Mouse (Mus musculus) embryonic fibroblast, embryonic 13.5 days (primary cell): ENCODE measurements around the gene Zfp524. TPM values are rescaled to one million over a fixed set of nuclear protein-coding genes. Genes with fewer than 3 reads are reported as not detected.
"Not testable (repeated sequence)": the region's sequence is repeated elsewhere in the genome, so short reads cannot be mapped to it uniquely, and the experiment has no call there.

Experiments used
- H3K27ac ChIP-seq: 2 replicates; pipeline ENCODE4 v1.5.1; 2012; ENCODE audit warnings: low read length, control low read depth, inconsistent platforms; ENCODE audit not compliant: insufficient read depth
- H3K4me1 ChIP-seq: 2 replicates; pipeline ENCODE4 v1.6.1; 2011; ENCODE audit warnings: low read length; ENCODE audit not compliant: control insufficient read depth, insufficient read depth
- H3K4me3 ChIP-seq: 2 replicates; pipeline ENCODE4 v1.5.1; 2011; ENCODE audit warnings: mild to moderate bottlenecking, control low read depth, low read length; ENCODE audit not compliant: insufficient read depth
- CTCF ChIP-seq: IDR thresholded peaks from 2 replicates; pipeline ENCODE4 v1.5.1; 2011; ENCODE audit warnings: mild to moderate bottlenecking, control low read depth, low read length, moderate library complexity, borderline replicate concordance; ENCODE audit not compliant: insufficient read depth
- POLR2A ChIP-seq: IDR thresholded peaks from 2 replicates; pipeline ENCODE4 v1.6.1; 2011; ENCODE audit warnings: low read depth, mild to moderate bottlenecking, control low read depth, low read length, moderate library complexity
- polyA plus RNA-seq: library from polyadenylated mRNA; stranded (reverse); fragments of >200 nt; gene quantifications from 2 replicates; pipeline ENCODE4 v1.2.4, GENCODE M21; 2011; ENCODE audit warnings: low read depth; ENCODE audit not compliant: missing spikeins, insufficient read length

Gene Zfp524
- polyA plus RNA-seq, 1 experiment, result 10.5 TPM

DNA sequence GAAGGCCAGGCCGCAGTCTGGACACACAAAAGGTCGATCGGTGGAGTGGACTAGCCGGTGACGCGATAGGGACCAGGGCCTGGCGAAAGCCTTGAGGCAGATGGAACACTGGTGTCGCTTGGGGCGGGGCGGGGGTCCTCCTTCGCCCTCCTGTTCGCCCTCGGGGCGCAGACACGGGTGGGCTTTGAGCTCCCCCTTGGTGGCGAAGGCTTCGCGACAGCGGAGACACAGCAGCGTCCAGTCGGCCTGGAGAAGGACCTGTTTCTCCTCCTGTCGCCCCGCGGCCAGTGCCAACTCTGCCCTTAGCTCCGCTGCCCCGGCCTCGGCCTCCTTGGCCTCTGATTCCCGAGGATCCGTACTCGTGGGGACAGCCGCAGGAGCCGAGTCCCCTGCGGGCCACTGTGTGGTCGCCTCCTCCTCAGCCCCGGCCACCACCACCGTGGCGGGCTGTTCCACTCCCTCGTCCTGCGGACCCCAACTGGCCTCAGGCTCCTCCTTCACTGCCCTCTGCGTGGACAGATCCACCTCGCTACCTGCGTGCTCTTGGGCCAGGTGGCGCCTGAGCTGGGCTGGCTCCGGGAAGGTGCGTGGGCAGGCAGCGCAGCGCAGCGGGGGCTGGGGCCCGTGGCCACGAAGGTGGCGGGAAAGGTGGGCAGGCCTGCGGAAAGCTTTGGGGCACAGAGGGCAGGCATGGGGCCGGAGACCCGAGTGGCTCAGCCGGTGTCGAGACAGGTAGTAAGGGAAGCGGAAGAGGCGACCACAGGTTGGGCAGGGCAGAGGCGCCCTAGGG is 20.0 kb upstream of the Zfp524 start:
- TF ChIP-seq POLR2A (no peak), CTCF (no peak)
- Histone ChIP-seq H3K4me1 (no peaks in the 10 kb centered on the region), H3K4me3 (no peak overlapping the region), H3K27ac (no peak overlapping the region)

- H3K27ac ChIP-seq, result no peak overlapping the region
- no peaks in the 10 kb centered on the region for H3K4me1 ChIP-seq
- TF ChIP-seq POLR2A, result no peak
- no peak for TF ChIP-seq CTCF
- H3K4me3 ChIP-seq, result peak overlapping the region; percentile 74
Observed at GRCm38 (mm10) chr7:4995268-4996002, 18.8 kb upstream of the Zfp524 start.

- Histone ChIP-seq H3K4me1 (no peaks in the 10 kb centered on the region), H3K27ac (peak within 1 kb of the TSS; percentile 58), H3K4me3 (peak within 1 kb of the TSS; percentile 74)
- TF ChIP-seq POLR2A, result peak; percentile 72
- no peak for TF ChIP-seq CTCF
Observed at GRCm38 (mm10) chr7:4996003-4996895, 18.0 kb upstream of the Zfp524 start, which contains the start of gene Zfp579. Gene Zfp579, minus strand, starts transcription at chr7:4996158.

- peak overlapping the region; percentile 58 for H3K27ac ChIP-seq
- H3K4me3 ChIP-seq, result peak overlapping the region; percentile 51
- H3K4me1 ChIP-seq, result no peaks in the 10 kb centered on the region
- TF ChIP-seq POLR2A (no peak), CTCF (no peak)
Observed at GRCm38 (mm10) chr7:4996934-4997333, 17.3 kb upstream of the Zfp524 start.

DNA sequence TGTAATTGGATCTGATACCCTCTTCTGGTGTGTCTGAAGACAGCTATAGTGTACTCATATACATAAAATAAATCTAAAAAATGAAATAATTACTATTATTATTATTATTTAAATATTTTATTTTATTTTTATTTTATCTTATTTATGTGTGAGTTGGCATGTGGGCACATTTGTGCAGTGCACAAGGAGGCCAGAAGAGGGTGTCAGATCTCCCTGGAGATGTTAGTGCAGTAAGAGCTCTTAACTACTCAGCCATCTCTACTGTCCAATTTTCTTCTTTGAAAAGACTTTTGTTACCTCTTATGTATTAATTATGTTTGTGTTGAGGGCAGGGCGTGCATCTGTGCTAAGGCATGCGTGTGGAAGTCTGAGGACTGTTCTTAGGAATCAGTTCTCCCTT is 14.3 kb upstream of the Zfp524 start:
- TF ChIP-seq CTCF (no peak), POLR2A (no peak)
- Histone ChIP-seq H3K4me1 (no peaks in the 10 kb centered on the region), H3K4me3 (no peak overlapping the region), H3K27ac (no peak overlapping the region)

GRCm38 (mm10) chr7:5002876-5003275 is 11.3 kb upstream of the Zfp524 start:
- H3K4me3 ChIP-seq, H3K27ac ChIP-seq, H3K4me1 ChIP-seq: not testable (repeated sequence)

DNA sequence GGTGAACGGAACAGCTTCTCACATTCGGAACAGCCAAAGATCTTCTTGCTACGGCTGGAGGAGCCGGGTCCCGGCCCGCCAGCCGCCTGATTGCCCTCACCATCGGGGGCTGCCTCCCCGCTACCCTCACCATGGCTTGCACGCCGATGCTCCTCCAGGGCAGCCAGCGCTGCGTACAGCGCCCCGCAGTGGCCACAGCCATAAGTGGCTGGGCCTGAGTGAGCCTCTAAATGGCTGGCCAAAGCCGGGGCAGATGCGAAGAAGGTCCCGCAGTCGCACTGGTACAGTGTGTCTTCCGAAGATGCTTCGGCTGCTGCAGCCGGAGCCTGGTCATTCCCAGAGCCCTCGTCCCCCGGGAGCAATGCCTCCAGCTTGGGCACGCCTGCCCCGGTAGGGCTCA is 6.0 kb upstream of the Zfp524 start:
- Histone ChIP-seq H3K4me3 (no peak overlapping the region), H3K4me1 (no peaks in the 10 kb centered on the region), H3K27ac (no peak overlapping the region)
- TF ChIP-seq CTCF (no peak), POLR2A (no peak)

DNA sequence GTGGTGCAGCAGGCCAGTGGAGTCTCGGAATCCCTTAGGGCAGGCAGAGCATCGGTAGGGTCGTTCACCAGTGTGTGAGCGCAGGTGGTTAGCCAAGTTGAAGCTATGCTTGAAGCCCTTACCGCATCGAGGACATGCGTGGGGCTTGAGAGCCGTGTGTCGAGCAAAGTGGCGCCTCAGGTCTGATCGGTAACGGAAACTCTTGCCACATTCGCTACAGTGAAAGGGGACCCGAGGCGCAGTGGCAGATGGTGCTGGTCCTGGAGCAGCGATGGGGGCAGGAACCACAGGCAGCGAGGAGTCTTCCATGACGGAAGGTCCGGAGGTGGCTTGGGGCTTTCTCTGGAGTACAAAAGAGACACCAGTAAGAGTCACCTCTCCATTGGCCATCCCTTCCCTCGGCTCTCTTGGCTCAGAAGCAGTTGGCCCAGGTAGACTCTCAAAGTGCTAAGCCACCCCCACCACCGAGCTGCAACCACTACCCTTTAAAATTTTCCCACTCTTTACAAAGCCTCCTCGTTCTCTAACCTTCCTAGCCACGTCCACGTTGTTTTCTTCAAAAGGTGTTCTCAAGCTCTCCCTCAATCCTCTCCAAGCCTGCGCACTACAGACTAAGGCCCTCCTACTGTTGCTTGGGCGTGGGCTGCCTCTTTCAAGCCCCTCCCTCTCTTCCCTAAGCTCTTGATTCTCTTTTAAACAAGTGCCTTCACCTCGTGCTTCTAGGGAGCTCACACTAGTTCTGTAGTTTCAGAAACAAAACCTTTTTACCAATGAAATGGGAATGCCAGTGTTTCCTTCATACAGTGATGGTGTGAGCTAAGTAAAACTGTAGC is 1.3 kb upstream of the Zfp524 start:
- Histone ChIP-seq H3K27ac (no peak overlapping the region), H3K4me1 (no peaks in the 10 kb centered on the region), H3K4me3 (no peak overlapping the region)
- no peak for TF ChIP-seq CTCF
- TF ChIP-seq POLR2A, result no peak
